Mouse (Mus musculus): ENCODE measurements around the gene Lgr6. TPM values are rescaled to one million over a fixed set of nuclear protein-coding genes. Genes with fewer than 3 reads are reported as not detected.
A peak's percentile ranks its signal among the peaks of the same experiment; 100 is the strongest.
"Not testable (repeated sequence)": the region's sequence is repeated elsewhere in the genome, so short reads cannot be mapped to it uniquely, and the experiment has no call there.

Gene Lgr6
- total RNA-seq, 2 experiments from 2014 or later, result 1.2 to 1.6 TPM

- no peak for DNase-seq
Measured at GRCm38 (mm10) chr1:135128986-135129385, 23.9 kb upstream of the Lgr6 start.

DNA sequence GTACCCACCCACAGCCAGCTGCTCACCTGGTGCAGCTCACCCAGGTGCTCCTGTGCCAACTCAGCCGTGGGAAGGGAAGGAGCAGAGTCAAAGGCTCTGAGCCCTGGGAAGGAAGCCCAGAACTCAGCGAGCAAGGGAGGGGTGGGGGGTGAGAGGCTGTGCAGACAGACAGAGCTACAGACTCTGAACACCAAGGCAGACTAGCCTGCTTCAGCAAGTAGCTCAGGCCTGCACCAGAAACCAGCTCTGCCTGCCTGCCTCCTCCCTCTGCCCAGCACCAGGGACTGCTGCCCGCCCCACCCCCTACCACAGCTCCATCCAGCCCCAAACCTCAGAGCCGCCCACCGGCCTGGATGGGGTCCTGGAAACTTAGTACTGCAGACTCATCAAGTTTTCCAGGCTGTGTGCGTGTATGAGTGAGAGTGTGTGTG, 22.9 kb upstream of the Lgr6 start:
- no peak for DNase-seq

DNA sequence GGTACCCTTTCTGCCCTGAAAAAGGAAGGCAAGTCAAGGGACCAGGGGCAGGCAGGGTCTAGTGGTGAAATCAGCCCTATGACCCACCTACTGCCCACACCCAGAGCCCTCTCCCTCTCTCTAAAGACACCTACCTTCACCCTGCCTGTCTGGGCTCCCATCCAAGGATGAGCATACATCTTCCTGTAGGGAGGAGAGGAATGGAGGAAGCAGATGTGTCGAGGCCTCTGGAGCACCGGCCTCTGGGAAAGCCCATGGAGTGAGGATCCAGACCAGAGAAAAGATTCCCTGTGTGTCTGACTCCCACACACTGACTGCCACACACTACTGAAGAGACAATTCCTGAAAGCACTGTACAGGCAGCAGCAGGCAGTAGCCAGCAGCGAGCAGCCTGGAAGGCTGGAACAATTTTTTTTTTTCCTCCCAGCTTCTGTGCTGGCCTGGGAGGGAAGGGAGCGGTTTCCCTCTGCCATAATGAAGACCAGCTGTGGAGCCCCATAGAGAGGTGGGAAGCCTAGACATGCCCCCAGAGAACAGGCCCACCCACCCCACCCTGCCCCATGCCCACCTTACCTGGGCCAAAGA, 21.5 kb upstream of the Lgr6 start:
- no peak for DNase-seq

DNA sequence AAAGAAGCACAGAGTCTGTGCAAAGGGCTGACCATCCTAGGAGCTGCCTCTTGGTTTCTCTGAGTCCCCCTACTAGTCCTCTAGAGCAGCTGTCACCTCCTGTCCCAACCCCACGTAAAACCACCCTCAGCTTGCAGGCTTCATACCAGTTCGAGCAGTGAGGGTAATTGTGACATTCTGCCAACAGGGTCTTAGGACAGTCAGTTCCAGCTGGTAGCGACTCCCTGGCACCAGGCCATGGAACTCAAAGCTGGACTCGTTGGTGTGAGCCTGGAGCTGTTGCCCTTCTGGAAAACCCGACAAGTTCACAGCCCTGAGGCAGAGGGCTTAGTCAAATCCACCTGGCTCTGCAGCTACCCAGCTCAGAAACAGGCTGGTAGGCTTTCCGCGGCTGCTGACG, 20.9 kb upstream of the Lgr6 start:
- no peak for DNase-seq

DNA sequence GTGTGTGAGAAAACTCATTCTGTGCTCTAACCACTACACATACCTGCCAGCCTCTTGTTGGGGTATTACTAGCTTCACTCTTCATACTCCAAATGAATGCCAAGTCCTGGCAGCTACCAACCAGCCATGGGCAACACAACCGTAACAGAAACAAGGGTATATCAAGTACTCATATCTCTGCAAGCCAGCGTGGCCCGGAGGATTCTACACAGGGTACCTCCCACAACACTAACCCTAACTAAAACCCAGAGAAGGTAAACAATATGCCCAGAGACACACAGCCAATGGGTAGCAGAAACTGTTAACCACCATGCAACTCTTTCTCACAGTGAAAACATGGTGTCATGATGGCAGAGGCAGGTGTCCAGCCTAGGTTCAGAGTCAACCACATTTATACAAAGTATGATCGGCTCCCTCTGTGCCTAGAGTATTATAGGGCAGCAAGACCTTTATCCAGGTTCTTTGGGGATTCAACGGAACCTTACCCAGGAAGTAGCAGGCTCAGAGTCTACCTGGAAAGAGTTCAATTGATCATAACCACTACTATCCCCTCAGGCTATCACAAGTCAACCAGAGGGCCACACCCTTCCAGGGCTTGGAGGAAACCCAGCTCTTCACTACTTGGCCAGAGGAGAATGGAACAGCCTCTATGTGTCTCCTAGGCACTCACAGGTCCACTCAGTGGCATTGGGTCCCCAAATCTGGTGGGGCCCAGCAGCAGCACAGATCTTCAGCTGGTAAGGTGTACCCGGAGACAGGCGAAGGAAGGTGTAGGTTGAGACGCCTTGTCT, 19.7 kb upstream of the Lgr6 start:
- no peak for DNase-seq

DNA sequence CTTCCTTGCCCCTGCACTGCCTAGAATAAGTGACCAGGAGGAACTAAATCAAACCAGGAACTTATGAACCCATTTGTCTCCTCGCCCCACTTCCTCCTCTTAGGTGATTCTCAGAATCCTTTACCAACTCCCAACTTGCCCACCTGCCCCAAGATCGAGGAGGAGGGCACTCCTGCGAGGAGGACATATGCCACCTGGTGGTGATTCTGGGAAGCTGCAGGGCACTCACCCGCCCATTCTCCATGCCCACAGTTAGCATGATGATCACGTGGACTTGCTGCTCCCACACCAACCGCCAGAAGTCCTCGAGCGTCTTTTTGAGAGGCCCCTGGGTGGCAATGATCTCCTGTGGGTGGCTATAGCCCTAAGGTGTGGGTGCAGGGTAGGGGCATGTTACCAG, 7.6 kb upstream of the Lgr6 start:
- DNase-seq, result no peak

- not testable (repeated sequence) for DNase-seq
Measured at GRCm38 (mm10) chr1:135111271-135111670, 6.2 kb upstream of the Lgr6 start.

- peak; percentile 79 for DNase-seq
Measured at GRCm38 (mm10) chr1:135110075-135110474, 5.0 kb upstream of the Lgr6 start.

DNA sequence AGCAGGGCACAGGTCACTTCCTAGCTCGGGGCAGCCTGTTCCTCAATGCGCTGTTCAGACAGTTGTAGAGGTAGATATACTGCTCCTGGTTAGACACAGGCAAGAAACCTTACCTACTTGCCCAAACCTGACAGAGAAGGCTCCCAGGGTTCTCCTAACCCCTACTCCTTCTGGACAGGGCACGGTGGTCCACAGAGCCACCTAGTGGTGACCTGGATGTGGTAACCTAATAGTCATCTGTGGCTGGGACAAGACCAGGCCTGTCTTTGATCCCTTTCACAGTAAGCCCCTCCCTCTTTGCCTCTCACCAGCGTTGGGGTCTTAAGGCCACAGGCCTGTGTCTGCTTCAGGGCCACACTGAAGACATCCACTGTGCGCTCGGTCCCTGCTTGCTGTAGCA, 3.5 kb upstream of the Lgr6 start:
- peak; percentile 56 for DNase-seq

GRCm38 (mm10) chr1:135105951-135106350, 875 bp upstream of the Lgr6 start:
- DNase-seq, result peak; percentile 80

DNA sequence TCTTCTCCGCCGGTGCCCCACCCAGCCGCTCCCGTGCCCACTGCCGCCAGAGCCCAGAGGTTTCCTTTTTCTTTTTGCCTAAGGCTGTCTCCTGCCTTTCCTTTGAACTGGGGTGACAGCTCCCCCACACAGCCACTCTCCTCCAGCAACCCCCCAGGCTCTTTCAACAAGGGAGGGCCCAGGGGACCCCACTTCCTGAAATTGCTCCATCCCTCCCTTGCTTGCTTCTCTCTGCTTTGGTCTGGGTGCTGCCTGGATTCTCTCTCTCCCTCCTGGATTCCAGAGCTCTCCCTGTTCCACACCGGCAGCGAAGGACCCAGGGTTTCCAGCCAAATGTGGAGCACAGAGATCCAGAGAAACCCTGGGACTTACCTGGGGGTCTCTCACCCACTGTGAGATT, 4.7 kb downstream of the Lgr6 start:
- no peak for DNase-seq

GRCm38 (mm10) chr1:135098441-135098840, 6.6 kb downstream of the Lgr6 start:
- peak; percentile 51 for DNase-seq

DNA sequence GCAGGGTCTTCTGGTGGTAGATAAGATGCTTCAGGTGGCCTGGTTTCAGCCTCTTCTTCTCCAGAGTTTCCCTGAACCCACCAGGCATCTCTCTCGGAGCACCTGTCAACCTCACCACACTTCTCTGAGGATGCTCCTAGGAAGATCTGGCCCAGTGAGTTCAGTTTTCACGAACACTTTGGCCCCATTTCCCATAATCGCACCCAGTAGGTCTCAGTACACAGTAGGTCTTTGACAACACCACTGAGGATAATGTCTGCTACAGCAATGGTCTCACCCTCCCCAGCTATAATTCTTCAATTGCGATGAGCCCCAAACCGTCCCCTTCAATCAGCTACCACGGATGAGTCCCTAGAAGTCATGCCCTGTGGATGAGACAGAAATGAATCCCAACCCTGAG, 7.6 kb downstream of the Lgr6 start:
- DNase-seq, result no peak

DNA sequence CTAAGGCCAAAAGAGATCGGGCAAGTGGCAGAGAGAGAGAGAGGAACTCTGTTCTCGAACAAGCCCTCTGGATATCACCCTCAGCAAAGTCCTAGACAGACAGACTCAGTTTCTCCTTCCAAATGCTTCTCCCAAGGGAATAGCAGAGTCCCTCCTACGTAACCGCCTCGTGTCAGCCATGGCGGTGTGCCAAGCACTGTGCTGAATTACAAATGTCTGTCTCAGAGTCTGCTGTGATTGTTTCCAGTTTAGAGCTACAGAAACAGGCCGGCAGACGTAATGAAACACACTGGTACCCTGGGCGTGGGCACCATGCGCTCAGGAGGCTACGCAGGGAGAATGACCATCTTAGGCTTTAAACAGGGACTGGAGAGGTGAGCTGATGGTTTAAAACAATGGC, 8.8 kb downstream of the Lgr6 start:
- DNase-seq, result no peak

DNA sequence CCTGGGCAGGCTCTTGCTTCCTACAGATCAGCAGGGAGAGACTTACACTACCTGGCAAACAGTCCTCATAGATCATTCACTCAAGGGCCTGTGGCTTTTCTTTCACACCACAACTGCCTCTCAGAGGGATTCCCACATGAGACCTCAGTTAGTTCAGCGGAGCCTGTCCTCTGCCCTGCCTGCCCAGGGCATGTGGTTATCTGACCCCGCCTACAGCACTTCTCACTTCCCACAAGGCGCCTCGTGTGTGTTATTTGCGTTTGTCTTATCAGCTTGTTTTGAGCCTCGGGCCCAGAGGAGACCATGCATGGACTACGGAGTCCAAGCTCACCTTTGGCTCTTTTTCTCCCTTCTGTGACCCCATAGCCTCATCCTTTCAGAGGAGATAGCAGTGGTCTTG, 9.9 kb downstream of the Lgr6 start:
- DNase-seq, result no peak

GRCm38 (mm10) chr1:135094723-135095122, 10.4 kb downstream of the Lgr6 start:
- no peak for DNase-seq

- DNase-seq, result no peak
Measured at GRCm38 (mm10) chr1:135090914-135091313, 14.2 kb downstream of the Lgr6 start.

DNA sequence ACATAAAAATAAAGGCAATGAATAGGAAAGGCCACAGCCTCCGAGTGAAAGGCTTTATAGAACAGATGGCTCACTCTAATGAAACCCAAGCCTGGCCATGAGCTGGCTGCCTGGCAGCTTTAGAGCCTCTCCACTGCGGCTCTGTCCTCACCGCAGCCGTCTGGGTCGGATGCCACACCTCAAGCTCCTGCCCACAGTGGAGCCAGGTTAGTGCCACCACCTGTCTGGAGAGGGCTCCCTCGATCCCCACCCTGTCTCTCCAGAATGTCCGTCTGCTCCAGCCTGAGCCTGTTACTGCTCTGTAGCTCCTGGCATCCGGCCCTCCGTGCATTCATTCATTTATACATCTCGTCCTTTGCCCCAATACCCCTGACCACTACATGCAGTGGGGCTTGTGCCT, 15.4 kb downstream of the Lgr6 start:
- DNase-seq, result no peak

DNA sequence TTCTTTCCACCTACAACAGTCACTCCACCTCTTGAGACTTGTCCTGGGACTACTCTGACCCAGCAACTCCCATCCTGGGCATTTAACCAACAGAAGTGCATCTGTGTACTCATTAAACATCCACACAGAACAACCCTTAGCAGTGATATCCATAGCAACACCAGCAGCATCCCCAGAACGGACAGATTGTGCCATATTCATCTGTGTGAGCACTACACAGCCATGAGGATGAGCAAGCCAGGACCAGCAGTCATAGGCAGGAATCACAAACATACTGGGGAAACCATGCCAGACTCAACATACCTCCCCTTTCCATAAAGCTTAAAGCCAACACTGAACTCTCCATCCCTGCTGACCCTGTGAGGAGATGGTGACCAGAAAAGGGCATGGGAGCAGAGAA, 17.7 kb downstream of the Lgr6 start:
- no peak for DNase-seq

GRCm38 (mm10) chr1:135086015-135086414, 19.1 kb downstream of the Lgr6 start:
- DNase-seq, result no peak

DNA sequence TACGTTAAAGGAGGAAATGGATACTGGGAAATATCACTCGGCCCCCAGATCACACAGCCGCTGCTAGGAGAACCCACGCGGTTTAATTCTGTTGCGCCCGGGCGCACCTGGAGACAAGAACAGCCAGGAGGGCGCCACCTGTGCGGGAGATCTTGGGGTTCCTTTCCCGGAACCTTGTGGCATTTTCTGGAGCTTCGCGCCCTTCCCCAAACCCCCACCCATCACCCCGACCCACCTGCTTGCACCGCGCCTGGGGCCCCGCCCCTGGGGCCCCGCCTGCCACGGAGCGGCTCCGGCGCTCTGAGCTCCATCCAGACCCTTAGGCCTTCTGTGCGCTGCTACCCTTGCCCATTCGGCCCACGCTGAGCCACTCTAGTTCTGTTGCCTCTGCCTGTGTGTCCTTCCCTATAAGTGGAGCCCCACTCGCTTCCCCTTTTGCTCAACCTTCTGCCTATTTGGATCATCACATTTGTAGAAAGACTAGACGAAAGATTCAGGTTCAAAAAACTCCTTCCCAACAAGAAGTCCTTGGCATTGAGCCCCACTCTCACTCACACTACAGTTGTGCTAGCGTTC, 19.7 kb downstream of the Lgr6 start:
- no peak for DNase-seq

DNA sequence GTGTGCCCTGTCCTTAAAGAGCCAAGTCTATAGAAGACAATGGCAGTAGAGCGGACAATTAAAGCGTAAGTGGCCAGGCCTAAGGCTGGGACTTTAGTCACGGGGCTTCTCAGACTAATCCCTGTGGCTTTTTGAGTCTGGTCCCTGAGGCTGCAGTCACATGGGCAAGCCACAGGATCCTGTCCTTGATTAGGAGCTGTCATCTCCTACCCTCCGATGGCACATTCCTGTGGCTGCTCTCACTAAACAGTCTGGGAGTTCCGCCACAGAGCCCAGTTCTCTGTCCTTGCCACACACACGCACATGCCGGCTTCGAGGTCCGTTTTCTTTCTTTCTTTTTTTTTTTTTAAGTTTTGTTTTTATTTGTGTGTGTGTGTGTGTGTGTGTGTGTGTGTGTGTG, 21.6 kb downstream of the Lgr6 start:
- DNase-seq, result no peak

- DNase-seq, result no peak
Measured at GRCm38 (mm10) chr1:135082267-135082666, 22.8 kb downstream of the Lgr6 start.

- no peak for DNase-seq
Measured at GRCm38 (mm10) chr1:135079021-135079420, 26.1 kb downstream of the Lgr6 start.

Measured in gastrocnemius, postnatal 10 days (tissue).